Mouse (Mus musculus) gastrocnemius, postnatal 36 days (tissue): Measurements from ENCODE around the gene Lztfl1. TPM values are rescaled to one million over a fixed set of nuclear protein-coding genes. Genes with fewer than 3 reads are reported as not detected.
"Not testable (repeated sequence)": the region's sequence is repeated elsewhere in the genome, so short reads cannot be mapped to it uniquely, and the experiment has no call there.

ENCODE experiments used
- DNase-seq, 2 experiments: peaks; one replicate each; pipeline ENCODE4 v3.0.0; 2022
- intact Hi-C: fragments of 180-260 bp; cut with DNase I; formaldehyde crosslinking; loops from one replicate; pipeline ENCODE4 v1.15.1; 2025
- long read RNA-seq, 2 experiments: library from polyadenylated mRNA; stranded (forward); transcript quantifications; one replicate each; pipeline ENCODE4 v2.0.0; 2021
- total RNA-seq, 2 experiments: library from RNA; stranded (reverse); gene quantifications; 2 replicates each; pipeline ENCODE4 v1.2.3; 2021

The Lztfl1 gene
- 10 to 100 TPM; 16.3 to 20.4 TPM for total RNA-seq
- long read RNA-seq, experiment 1, full-length matches to known transcripts: 4 of 18 reads
- long read RNA-seq, experiment 1, partial matches to known transcripts: 8 of 18 reads
- long read RNA-seq, experiment 1, other reads (novel, unspliced or antisense): 6 of 18 reads
- long read RNA-seq, experiment 2, full-length matches to known transcripts: 5 of 19 reads
- long read RNA-seq, experiment 2, partial matches to known transcripts: 7 of 19 reads
- long read RNA-seq, experiment 2, other reads (novel, unspliced or antisense): 7 of 19 reads

GRCm38 (mm10) chr9:123717186-123718008 lies at the start of gene Lztfl1:
Lztfl1 (minus strand) TSS chr9:123717697.
- intact Hi-C loops: no loop called here
- peak; percentile 90 to 95 for DNase-seq

DNA sequence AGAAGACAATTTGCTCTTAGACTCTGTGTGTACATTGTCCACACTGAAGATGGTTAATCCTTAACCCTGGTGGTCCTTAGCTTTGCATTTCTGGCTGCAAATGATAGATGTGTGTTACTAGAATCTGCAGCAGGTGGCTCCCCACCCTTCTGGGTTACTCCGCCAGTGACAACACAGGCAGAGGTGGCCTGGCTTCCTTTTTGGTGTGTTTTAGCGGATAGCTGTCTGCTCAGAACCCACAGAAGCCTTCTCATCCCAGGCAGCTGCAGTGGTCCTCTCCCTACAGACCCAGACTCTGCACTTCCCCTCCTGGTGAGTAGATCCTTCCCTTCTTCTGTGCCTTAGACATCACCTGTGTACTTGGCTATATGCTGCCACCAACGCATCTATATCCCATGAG lies 49.5 kb upstream of the Lztfl1 start:
- intact Hi-C loops: no loop called here
- no peak for DNase-seq

- no peak for DNase-seq
- intact Hi-C loops: no loop called here
Observed at GRCm38 (mm10) chr9:123763771-123764170, 46.3 kb upstream of the Lztfl1 start.

- intact Hi-C loops: no loop called here
- no peak for DNase-seq
Observed at GRCm38 (mm10) chr9:123762886-123763285, 45.4 kb upstream of the Lztfl1 start.

DNA sequence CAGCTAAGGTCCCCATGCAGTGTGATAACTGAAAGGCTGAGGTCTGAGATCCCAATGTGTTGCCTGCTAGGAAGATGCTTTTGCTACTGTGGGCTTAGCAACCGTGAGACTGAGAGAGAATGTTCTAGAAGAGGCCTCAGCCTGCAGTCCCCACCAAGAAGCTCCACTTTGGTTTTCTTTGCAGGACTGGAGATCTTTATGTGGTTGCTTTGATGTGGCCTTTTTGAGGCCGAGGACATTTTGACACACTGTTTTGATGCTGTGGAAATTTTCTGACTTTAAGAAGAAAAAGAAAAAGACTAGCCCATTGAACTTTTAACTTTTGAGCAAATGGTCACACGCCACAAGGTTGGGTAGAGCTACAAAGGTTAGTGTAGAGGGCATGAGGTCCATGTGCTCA lies 43.3 kb upstream of the Lztfl1 start:
- no peak for DNase-seq
- intact Hi-C loops: no loop called here

DNA sequence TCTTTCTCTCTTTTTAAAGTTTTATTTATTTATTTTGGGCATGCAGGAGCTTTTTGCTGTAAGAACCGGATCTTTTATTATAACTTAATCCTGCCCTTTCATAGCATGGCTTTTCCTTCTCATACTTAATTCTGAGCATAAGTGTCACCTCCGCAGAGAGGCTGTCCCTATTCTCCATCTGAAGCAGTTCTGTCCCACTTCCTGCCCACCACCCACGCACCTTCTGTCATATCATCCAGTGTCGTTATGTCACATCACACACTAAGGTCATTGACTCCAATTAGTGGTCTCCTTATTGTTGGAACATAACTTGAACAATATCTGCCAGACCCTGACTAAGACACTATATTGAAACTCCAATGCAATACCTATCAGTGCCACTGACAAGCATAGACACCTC lies 41.1 kb upstream of the Lztfl1 start:
- intact Hi-C loops: no loop called here
- no peak for DNase-seq

- no peak for DNase-seq
- intact Hi-C loops: no loop called here
Observed at GRCm38 (mm10) chr9:123758156-123758555, 40.7 kb upstream of the Lztfl1 start.

GRCm38 (mm10) chr9:123757326-123757725 lies 39.8 kb upstream of the Lztfl1 start:
- DNase-seq: no peak
- intact Hi-C loops: no loop called here

DNA sequence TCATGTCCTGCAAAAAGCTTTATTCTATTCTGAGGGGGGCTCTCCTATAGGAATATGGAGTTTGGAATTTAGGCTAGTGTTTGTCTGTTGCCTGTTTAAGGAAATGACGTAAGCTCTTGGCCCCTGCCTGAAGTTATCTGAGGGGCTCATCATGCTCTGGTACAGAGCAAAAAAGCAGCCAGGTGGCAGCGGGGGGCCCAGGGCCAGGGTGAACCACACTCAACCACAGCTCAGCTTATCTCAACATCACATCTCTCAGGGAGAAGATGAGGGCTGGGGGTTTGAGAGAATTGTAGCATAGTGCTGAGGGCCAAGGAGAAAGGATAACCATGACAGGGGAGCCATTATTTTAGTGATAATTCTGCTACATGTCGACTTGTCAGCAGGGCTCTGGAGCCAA lies 39.3 kb upstream of the Lztfl1 start:
- DNase-seq: no peak
- intact Hi-C loops: no loop called here

- intact Hi-C loops: no loop called here
- DNase-seq: no peak
Observed at GRCm38 (mm10) chr9:123754333-123754732, 36.8 kb upstream of the Lztfl1 start.

DNA sequence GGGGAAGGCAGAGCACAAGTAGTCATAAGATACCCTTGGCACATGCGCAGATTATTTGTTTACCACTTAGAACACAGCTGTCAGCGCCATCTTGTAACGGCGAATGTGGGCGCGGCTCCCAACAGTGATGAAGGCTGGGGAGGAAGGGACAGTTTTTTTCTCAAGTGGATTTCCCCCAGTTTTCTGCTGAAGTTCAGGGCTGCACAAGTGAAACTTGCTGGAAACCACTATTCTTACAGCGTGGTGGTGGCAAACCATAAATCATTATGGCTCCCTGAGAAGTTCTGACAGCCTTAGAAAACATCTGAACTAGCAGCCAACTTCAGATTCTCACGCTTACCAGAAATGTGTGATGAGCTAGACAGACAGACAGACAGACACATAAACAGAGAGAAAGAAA lies 32.2 kb upstream of the Lztfl1 start:
- DNase-seq, intact Hi-C loops: not testable (repeated sequence)

DNA sequence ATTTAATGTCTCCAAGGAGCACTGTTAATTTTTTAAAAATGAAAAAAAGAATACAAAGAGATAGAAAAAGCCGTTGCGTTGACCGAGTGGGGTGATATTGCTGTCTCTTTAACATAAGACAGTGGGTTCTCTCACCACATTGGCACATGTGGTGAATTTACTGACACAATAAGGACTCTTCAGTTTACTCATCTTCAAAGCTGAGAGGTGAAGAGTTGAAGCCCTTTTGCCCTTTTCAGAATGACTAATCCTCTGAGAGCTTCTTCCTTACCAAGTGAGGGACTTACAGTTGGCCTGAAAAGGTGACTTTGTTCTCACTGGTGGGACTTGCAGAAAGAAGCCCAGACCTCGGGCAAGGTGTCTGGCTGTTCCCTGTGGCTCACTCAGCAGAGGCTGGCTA lies 23.3 kb upstream of the Lztfl1 start:
- DNase-seq: no peak
- intact Hi-C loops: no loop called here

DNA sequence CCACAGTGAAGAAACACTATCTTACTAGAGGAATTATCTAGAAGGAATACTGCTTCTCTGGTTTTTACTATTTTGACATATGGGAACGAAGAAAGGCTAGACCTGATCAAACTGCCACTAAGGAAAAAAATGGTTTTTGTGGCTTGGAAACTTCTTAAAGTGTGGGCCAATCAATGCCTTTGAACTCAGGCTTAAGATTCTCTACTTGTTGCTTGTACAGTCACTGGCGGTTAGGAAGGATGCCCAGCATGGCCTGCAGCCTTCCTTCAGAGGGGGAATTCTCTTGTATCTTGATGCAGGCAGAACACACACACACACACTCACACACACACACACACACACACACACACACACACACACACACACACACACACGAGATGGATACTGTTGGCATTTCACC lies 16.6 kb upstream of the Lztfl1 start:
- intact Hi-C loops: no loop called here
- DNase-seq: no peak

DNA sequence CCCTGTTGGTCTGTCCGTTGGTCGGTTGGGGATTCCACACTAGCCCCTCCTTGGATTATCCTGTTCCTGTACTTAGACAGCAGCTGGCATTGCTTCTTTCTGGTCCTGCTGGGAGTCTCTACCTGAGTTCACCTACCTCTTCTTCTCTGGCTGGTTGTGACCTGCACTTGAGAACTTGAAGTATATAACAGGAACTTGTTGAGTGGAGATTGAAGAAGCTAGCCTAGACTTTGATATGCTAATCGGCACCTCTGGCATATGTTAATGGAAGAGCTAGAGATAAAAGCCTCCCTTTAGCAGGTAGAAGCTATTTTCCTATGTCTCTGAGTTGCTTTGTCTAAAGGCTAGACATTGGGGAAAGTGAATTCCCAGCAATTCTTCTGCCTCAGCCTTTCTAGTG lies 13.8 kb upstream of the Lztfl1 start:
- DNase-seq: no peak
- intact Hi-C loops: no loop called here

- no peak for DNase-seq
- intact Hi-C loops: no loop called here
Observed at GRCm38 (mm10) chr9:123722737-123723493, 5.4 kb upstream of the Lztfl1 start.

- intact Hi-C loops: no loop called here
- DNase-seq: no peak
Observed at GRCm38 (mm10) chr9:123716301-123716700, 1.2 kb downstream of the Lztfl1 start.

DNA sequence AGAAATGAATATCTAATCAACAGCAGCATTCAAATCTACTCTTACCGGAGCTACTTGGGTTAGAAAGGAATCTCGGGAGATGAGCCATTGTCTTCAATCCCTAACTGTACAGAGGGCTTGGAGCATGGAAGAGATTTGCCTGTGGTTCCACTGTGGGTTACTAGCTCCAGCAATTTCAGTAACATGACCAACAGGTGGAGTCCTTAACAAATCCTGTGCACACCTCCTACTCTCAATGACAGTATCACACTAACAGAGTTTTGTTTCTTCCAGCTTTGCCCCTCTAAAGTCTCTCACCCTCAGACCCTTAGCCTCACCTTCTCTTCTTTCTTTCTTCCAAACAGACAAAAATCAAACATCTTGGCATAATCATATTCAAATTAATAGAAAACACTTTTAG lies 4.4 kb downstream of the Lztfl1 start:
- DNase-seq: no peak
- intact Hi-C loops: no loop called here

GRCm38 (mm10) chr9:123709226-123709625 lies 8.3 kb downstream of the Lztfl1 start:
- intact Hi-C loops: loop anchor here (5.0 kb wide), 1 partner anchor 93 kb away; no protein-coding TSS in a partner anchor
- DNase-seq: no peak

DNA sequence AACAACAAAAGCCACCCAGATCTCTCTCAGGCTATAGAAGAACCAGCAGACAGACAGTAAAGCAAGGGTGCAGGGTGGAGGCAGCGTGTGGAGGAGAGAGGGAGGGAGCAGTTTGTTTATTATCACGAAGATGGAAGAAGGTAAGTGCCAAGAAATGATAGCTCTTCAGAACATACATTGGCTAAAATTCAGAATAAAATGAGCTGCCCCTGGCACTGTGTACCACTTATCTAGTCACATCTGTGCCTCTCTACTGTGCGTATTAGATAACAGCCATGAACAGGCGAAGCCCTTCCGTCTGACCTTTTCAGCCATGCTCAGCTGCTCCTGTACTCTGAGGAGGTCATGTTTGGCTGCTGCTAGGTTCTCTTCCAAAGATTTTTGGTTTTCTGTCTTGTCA lies 15.7 kb downstream of the Lztfl1 start:
- intact Hi-C loops: no loop called here
- DNase-seq: no peak

GRCm38 (mm10) chr9:123695634-123696302 lies 21.7 kb downstream of the Lztfl1 start:
- DNase-seq: no peak
- intact Hi-C loops: no loop called here

DNA sequence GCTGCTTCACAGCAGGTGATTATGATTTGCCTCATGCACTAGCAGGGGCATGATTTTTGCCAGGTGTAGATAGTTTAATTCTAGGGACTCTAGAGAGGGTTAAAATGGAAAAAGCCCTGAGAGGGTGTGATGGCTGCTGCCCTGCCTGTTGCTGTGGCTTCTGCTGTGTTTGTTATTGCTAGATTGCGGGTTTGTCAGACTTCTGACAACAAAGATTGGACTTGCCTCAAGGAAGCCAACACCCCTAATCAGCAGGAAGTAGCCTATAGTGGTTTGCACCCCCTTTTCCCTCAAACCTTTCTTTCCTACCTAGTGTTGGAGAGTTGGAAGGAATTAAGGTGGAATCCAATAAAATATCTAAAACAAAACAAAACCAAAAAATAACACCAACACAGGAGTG lies 29.3 kb downstream of the Lztfl1 start:
- intact Hi-C loops: no loop called here
- no peak for DNase-seq
